Mouse (Mus musculus): Measurements from ENCODE around the gene Slc5a10. TPM values are rescaled to one million over a fixed set of nuclear protein-coding genes. Genes with fewer than 3 reads are reported as not detected.

Slc5a10 gene
- polyA plus RNA-seq (2014; fragmentation: Illumina TruSeq; extraction: RNeasy Lipid Tissue Mini Kit (QIAGEN cat#74804); ENCODE audit: low read depth, low replicate concordance): not detected

GRCm38 (mm10) chr11:61720636-61721035, at the start of gene Slc5a10:
Slc5a10 (minus strand) TSS chr11:61720826.

GRCm38 (mm10) chr11:61761584-61762407, 41.2 kb upstream of the Slc5a10 start, which contains the start of gene Prpsap2:
Prpsap2 (minus strand) TSS chr11:61762088.

GRCm38 (mm10) chr11:61683907-61684731, 36.5 kb downstream of the Slc5a10 start, which contains the start of gene Fam83g:
Fam83g (plus strand) TSS chr11:61684091.

GRCm38 (mm10) chr11:61652686-61653447, 67.8 kb downstream of the Slc5a10 start, which contains the start of gene Grap:
Grap (plus strand) TSS chr11:61653265.

Other genes starting within 250 kb of the Slc5a10 start
- gene Mfap4, start 235.4 kb downstream of the Slc5a10 start, polyA plus RNA-seq (2014; fragmentation: Illumina TruSeq; extraction: RNeasy Lipid Tissue Mini Kit (QIAGEN cat#74804); ENCODE audit: low read depth, low replicate concordance): 1.2 TPM
- 1.8 TPM for gene Mapk7, start 226.4 kb downstream of the Slc5a10 start, polyA plus RNA-seq (2014; fragmentation: Illumina TruSeq; extraction: RNeasy Lipid Tissue Mini Kit (QIAGEN cat#74804); ENCODE audit: low read depth, low replicate concordance)
- gene B9d1, start 215.7 kb downstream of the Slc5a10 start, polyA plus RNA-seq (2014; fragmentation: Illumina TruSeq; extraction: RNeasy Lipid Tissue Mini Kit (QIAGEN cat#74804); ENCODE audit: low read depth, low replicate concordance): 11.4 TPM
- gene Epn2, start 141.1 kb downstream of the Slc5a10 start, polyA plus RNA-seq (2014; fragmentation: Illumina TruSeq; extraction: RNeasy Lipid Tissue Mini Kit (QIAGEN cat#74804); ENCODE audit: low read depth, low replicate concordance): 19.7 TPM
- not detected for gene Grap, start 67.6 kb downstream of the Slc5a10 start, polyA plus RNA-seq (2014; fragmentation: Illumina TruSeq; extraction: RNeasy Lipid Tissue Mini Kit (QIAGEN cat#74804); ENCODE audit: low read depth, low replicate concordance)
- gene Fam83g, start 36.7 kb downstream of the Slc5a10 start, polyA plus RNA-seq (2014; fragmentation: Illumina TruSeq; extraction: RNeasy Lipid Tissue Mini Kit (QIAGEN cat#74804); ENCODE audit: low read depth, low replicate concordance): 0.10 TPM
- 35.5 TPM for gene Prpsap2, start 41.3 kb upstream of the Slc5a10 start, polyA plus RNA-seq (2014; fragmentation: Illumina TruSeq; extraction: RNeasy Lipid Tissue Mini Kit (QIAGEN cat#74804); ENCODE audit: low read depth, low replicate concordance)
- gene Ulk2, start 134.2 kb upstream of the Slc5a10 start, polyA plus RNA-seq (2014; fragmentation: Illumina TruSeq; extraction: RNeasy Lipid Tissue Mini Kit (QIAGEN cat#74804); ENCODE audit: low read depth, low replicate concordance): 106 TPM
- gene Akap10, start 209.4 kb upstream of the Slc5a10 start, polyA plus RNA-seq (2014; fragmentation: Illumina TruSeq; extraction: RNeasy Lipid Tissue Mini Kit (QIAGEN cat#74804); ENCODE audit: low read depth, low replicate concordance): 87.0 TPM
- gene Specc1, start 235.9 kb upstream of the Slc5a10 start, polyA plus RNA-seq (2014; fragmentation: Illumina TruSeq; extraction: RNeasy Lipid Tissue Mini Kit (QIAGEN cat#74804); ENCODE audit: low read depth, low replicate concordance): 13.9 TPM